Mouse (Mus musculus): ENCODE data around the gene Haus2. TPM values are rescaled to one million over a fixed set of nuclear protein-coding genes. Genes with fewer than 3 reads are reported as not detected.

Haus2 gene
- total and polyA plus RNA-seq, 3 experiments, result 3.6 to 10.2 (median 9.8) TPM

DNA sequence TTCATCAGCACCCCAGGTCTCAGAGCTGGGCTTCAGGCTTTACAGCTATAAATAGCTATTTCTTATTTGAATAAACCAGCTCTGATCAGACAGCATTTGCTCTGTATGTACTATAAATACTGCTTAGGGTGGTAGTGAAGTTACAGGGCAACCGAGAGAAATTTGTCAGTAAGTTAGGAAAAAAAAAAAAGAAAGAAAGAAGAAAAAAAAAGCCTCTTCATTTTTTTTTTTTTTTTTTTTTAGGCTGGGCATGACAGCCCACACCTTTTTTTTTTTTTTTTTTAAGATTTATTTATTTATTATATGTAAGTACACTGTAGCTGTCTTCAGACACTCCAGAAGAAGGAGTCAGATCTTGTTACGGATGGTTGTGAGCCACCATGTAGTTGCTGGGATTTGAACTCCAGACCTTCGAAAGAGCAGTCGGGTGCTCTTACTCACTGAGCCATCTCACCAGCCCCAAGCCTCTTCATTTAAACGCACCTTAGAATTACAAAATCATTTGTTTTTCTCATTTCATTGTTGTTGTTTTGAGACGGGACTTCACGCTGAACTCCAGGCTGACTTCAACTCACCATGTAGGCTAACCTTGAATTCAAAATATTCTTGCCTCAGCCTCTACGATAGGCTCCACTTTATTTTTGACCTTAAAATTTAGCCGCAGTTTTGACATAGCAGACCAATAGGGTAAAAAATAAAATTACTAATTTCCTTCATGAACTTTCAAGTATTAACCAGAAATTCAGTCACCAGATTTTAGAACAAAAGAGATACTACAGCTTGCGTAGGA, 19.1 kb downstream of the Haus2 start:
- H3K27ac ChIP-seq, result peak overlapping the region; percentile 69
- no peaks in the 10 kb centered on the region for H3K79me2 ChIP-seq (replicated peaks; ENCODE audit: control insufficient read depth, insufficient read depth, low read length)
- H3K36me3 ChIP-seq (ENCODE audit: control insufficient read depth, insufficient read depth, low read length), result peaks cover 14% of the 10 kb centered on the region
- H3K27me3 ChIP-seq (ENCODE audit: control insufficient read depth, insufficient read depth, low read length), result no peaks in the 10 kb centered on the region
- intact Hi-C loops (cut with DNase I), result loop anchor here (5.0 kb wide), 2 partner anchors 34 to 61 kb away; partner anchors contain the start of gene Snap23
- H3K4me3 ChIP-seq, result peak overlapping the region; percentile 81
- peaks cover 12% of the 10 kb centered on the region for H3K4me1 ChIP-seq (ENCODE audit: control insufficient read depth, insufficient read depth, low read length)
- DNase-seq, result no peak
- no peak overlapping the region for H3K9ac ChIP-seq (ENCODE audit: low read depth, low read length)
- TF ChIP-seq EP300 (IDR thresholded peaks at IDR 0.05; ENCODE audit: insufficient read depth, low read depth, low read length), result no peak
- no peak for TF ChIP-seq CTCF (IDR thresholded peaks at IDR 0.05)
- TF ChIP-seq POLR2A (IDR thresholded peaks at IDR 0.05; ENCODE audit: insufficient read depth, low read depth, low read length), result no peak
- WGBS, result 25% methylated on average over 10 of the region's 10 CpGs

DNA sequence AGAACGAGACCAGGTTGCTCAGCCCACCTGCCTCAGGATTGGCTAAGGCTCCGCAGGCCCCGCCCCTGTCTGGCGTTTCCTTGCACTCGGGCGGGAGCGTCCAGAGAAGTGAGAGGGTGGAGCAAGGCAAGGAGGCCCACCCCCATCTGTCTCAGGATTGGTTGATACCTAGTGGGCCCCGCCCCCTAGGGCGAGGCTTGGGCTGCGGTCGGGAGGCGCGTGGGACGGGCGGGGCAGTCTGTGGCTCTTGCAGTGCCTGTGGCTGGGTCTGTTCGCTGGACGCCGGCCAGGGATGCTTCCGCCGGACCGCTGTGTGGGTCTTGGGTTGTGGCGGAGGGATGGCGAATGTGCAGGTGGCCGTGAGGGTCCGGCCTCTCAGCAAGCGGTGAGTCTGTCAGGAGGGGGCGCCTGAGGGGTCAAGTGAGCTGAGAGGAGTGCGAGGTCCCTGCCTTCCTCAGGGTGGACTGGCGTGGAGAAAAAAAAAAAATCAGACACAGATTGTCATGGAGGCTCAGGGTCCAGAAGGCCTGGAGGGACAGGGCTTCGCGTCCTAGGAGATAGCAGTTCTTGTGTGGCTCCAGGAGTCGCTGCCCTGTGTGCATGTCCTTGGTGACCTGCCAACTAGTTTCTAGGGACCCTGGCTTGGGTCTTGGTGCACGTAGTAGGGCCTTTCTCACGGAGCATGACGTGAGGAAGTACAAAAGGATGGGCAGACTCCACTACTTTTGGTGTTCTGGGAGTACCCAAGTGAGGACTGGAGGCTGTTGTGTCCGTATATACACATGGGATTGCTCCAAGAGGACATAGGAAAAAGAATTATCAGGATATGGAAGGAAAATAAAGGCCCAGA, 19.9 kb downstream of the Haus2 start, which contains the start of gene Stard9:
Gene Stard9, plus strand, starts transcription at position 236 of the 850 bp plus-strand sequence.
- H3K79me2 ChIP-seq (replicated peaks; ENCODE audit: control insufficient read depth, insufficient read depth, low read length), result no peaks in the 10 kb centered on the region
- H3K4me3 ChIP-seq, result peak within 1 kb of the TSS; percentile 81
- no peaks in the 10 kb centered on the region for H3K27me3 ChIP-seq (ENCODE audit: control insufficient read depth, insufficient read depth, low read length)
- peak within 1 kb of the TSS; percentile 88 for H3K27ac ChIP-seq
- H3K9ac ChIP-seq (ENCODE audit: low read depth, low read length), result peak within 1 kb of the TSS; percentile 74
- no peak for TF ChIP-seq EP300 (IDR thresholded peaks at IDR 0.05; ENCODE audit: insufficient read depth, low read depth, low read length)
- TF ChIP-seq CTCF (IDR thresholded peaks at IDR 0.05), result peak; percentile 24; the same call in 1 of the 2 replicates
- TF ChIP-seq POLR2A (IDR thresholded peaks at IDR 0.05; ENCODE audit: insufficient read depth, low read depth, low read length), result peak; percentile 79
- under 1% methylated on average over 36 of the region's 36 CpGs for WGBS
- peak; percentile 97 to 99 for DNase-seq
- peaks cover 12% of the 10 kb centered on the region for H3K4me1 ChIP-seq (ENCODE audit: control insufficient read depth, insufficient read depth, low read length)
- intact Hi-C loops (cut with DNase I), result loop anchor here (5.0 kb wide), 2 partner anchors 33 to 62 kb away; partner anchors contain the start of gene Snap23
- H3K36me3 ChIP-seq (ENCODE audit: control insufficient read depth, insufficient read depth, low read length), result peaks cover 16% of the 10 kb centered on the region

DNA sequence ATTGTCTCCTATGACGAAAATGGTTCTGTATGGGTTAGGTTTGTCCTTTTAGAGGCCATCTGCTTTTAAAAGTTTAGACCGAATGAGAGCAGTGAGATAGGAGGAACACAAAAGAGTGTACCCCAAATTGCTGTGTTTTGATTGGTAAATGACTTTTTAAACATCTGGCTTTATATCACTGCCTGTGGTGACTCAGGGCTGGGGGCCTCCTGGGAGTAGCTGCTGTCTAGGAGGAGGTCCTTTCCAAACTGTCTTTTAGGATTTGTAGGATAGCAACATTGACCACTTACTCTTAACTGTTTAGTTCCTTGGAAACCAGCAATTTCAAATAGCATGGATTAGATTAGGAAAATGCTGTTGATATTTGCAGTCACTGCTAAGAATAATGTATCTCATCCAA, 21.1 kb downstream of the Haus2 start:
- no peak overlapping the region for H3K9ac ChIP-seq (ENCODE audit: low read depth, low read length)
- TF ChIP-seq EP300 (IDR thresholded peaks at IDR 0.05; ENCODE audit: insufficient read depth, low read depth, low read length), result no peak
- no peak for TF ChIP-seq CTCF (IDR thresholded peaks at IDR 0.05)
- TF ChIP-seq POLR2A (IDR thresholded peaks at IDR 0.05; ENCODE audit: insufficient read depth, low read depth, low read length), result no peak
- H3K27me3 ChIP-seq (ENCODE audit: control insufficient read depth, insufficient read depth, low read length), result no peaks in the 10 kb centered on the region
- 31% methylated on average over 2 of the region's 2 CpGs for WGBS
- peak overlapping the region; percentile 88 for H3K27ac ChIP-seq
- intact Hi-C loops (cut with DNase I), result no loop called here
- H3K36me3 ChIP-seq (ENCODE audit: control insufficient read depth, insufficient read depth, low read length), result peaks cover 18% of the 10 kb centered on the region
- no peaks in the 10 kb centered on the region for H3K79me2 ChIP-seq (replicated peaks; ENCODE audit: control insufficient read depth, insufficient read depth, low read length)
- H3K4me3 ChIP-seq, result peak overlapping the region; percentile 81
- peaks cover 12% of the 10 kb centered on the region for H3K4me1 ChIP-seq (ENCODE audit: control insufficient read depth, insufficient read depth, low read length)
- peak in 1 of 2 experiments; percentile 46 for DNase-seq

DNA sequence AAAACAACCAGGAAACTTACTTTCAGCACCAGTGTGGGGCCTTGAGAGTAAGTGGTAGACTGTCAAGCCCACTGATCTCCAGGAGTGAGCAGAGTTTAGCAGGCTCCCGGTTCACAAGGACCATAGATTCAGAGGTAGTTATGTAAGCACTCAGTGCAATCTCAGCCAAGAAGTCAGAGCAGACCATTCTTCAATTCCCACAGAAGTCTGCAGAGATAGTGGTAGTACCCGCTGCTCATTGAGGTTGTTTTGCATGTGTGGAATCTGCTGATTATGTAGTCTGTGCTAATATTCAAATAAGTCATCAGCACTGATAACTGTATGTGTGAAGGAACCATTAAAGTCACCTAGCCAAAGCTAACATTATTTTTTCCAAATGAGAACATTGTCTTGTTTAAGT, 21.5 kb downstream of the Haus2 start:
- Histone ChIP-seq H3K4me1 (ENCODE audit: control insufficient read depth, insufficient read depth, low read length) (peaks cover 12% of the 10 kb centered on the region), H3K9ac (ENCODE audit: low read depth, low read length) (no peak overlapping the region), H3K4me3 (peak overlapping the region; percentile 81), H3K27ac (peak overlapping the region; percentile 88), H3K27me3 (ENCODE audit: control insufficient read depth, insufficient read depth, low read length) (no peaks in the 10 kb centered on the region), H3K36me3 (ENCODE audit: control insufficient read depth, insufficient read depth, low read length) (peaks cover 20% of the 10 kb centered on the region), H3K79me2 (replicated peaks; ENCODE audit: control insufficient read depth, insufficient read depth, low read length) (no peaks in the 10 kb centered on the region)
- WGBS, result 17% methylated on average over 2 of the region's 2 CpGs
- DNase-seq, result no peak
- intact Hi-C loops (cut with DNase I), result no loop called here
- no peak for TF ChIP-seq POLR2A (IDR thresholded peaks at IDR 0.05; ENCODE audit: insufficient read depth, low read depth, low read length)
- TF ChIP-seq EP300 (IDR thresholded peaks at IDR 0.05; ENCODE audit: insufficient read depth, low read depth, low read length), result no peak
- TF ChIP-seq CTCF (IDR thresholded peaks at IDR 0.05), result no peak

DNA sequence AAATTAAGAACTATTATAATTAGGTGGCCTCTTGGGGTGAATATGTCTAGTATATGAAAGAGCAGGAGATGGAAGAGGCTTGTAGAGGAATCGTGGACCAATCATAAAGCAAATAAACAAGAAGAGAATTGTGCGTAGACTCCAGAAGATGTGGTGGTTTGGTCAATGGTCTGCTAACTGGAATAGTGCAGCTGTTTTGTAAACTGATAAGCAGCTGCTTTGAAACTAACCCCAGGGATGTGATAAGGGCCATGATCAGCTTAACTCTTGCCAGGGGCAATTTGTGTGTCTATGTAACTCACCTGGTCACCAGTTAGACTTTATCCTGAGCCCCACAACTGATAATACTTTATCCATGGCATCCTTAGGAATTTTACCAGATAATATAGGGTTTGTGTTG, 22.3 kb downstream of the Haus2 start:
- H3K27ac ChIP-seq, result peak overlapping the region; percentile 88
- DNase-seq, result no peak
- H3K4me1 ChIP-seq (ENCODE audit: control insufficient read depth, insufficient read depth, low read length), result peaks cover 12% of the 10 kb centered on the region
- no peak overlapping the region for H3K9ac ChIP-seq (ENCODE audit: low read depth, low read length)
- 57% methylated on average over 2 of the region's 2 CpGs for WGBS
- H3K79me2 ChIP-seq (replicated peaks; ENCODE audit: control insufficient read depth, insufficient read depth, low read length), result no peaks in the 10 kb centered on the region
- TF ChIP-seq EP300 (IDR thresholded peaks at IDR 0.05; ENCODE audit: insufficient read depth, low read depth, low read length) (no peak), POLR2A (IDR thresholded peaks at IDR 0.05; ENCODE audit: insufficient read depth, low read depth, low read length) (no peak), CTCF (IDR thresholded peaks at IDR 0.05) (no peak)
- H3K36me3 ChIP-seq (ENCODE audit: control insufficient read depth, insufficient read depth, low read length), result peaks cover 20% of the 10 kb centered on the region
- H3K27me3 ChIP-seq (ENCODE audit: control insufficient read depth, insufficient read depth, low read length), result no peaks in the 10 kb centered on the region
- no peak overlapping the region for H3K4me3 ChIP-seq
- intact Hi-C loops (cut with DNase I), result no loop called here
